Mouse (Mus musculus): ENCODE measurements around the gene Copg1. TPM values are rescaled to one million over a fixed set of nuclear protein-coding genes. Genes with fewer than 3 reads are reported as not detected.

The Copg1 gene
- polyA plus RNA-seq, 1 experiment from 2014 or later, result 185 TPM

- no peaks in the 10 kb centered on the region for H3K9me3 ChIP-seq (ENCODE audit: control insufficient read depth, low read length)
- H3K36me3 ChIP-seq (ENCODE audit: control insufficient read depth, insufficient read depth, low read length), result peaks cover 62% of the 10 kb centered on the region
- WGBS, result 2% methylated on average over 35 of the region's 35 CpGs
- DNase-seq (peak; percentile 63), ATAC-seq (ENCODE audit: low FRiP score, low TSS enrichment) (peak; percentile 54)
- peak overlapping the region; percentile 85 for H3K27ac ChIP-seq (replicated peaks; ENCODE audit: low read depth, low read length)
- peaks cover 11% of the 10 kb centered on the region for H3K4me1 ChIP-seq (ENCODE audit: control insufficient read depth, insufficient read depth, low read length)
- H3K27me3 ChIP-seq (ENCODE audit: control insufficient read depth, insufficient read depth, low read length), result no peaks in the 10 kb centered on the region
- peak overlapping the region; percentile 84 for H3K9ac ChIP-seq (replicated peaks; ENCODE audit: low read length)
- peak overlapping the region; percentile 89 for H3K4me2 ChIP-seq (ENCODE audit: low read length)
- H3K4me3 ChIP-seq (replicated peaks; ENCODE audit: low read depth, low read length), result peak overlapping the region; percentile 68
These were observed 26.9 kb downstream of the Copg1 start for GRCm38 (mm10) chr6:87914326-87915102.

GRCm38 (mm10) chr6:87915939-87916338 is 28.3 kb downstream of the Copg1 start:
- WGBS, result 93% methylated on average over 5 of the region's 5 CpGs
- no peak overlapping the region for H3K9ac ChIP-seq (replicated peaks; ENCODE audit: low read length)

GRCm38 (mm10) chr6:87921201-87921600 is 33.6 kb downstream of the Copg1 start:
- no peaks in the 10 kb centered on the region for H3K9me3 ChIP-seq (ENCODE audit: control insufficient read depth, low read length)
- H3K27me3 ChIP-seq (ENCODE audit: control insufficient read depth, insufficient read depth, low read length), result no peaks in the 10 kb centered on the region
- H3K4me2 ChIP-seq (ENCODE audit: low read length), result no peak overlapping the region
- ATAC-seq (ENCODE audit: low FRiP score, low TSS enrichment) (no peak), DNase-seq (no peak)
- no peak overlapping the region for H3K27ac ChIP-seq (replicated peaks; ENCODE audit: low read depth, low read length)
- H3K9ac ChIP-seq (replicated peaks; ENCODE audit: low read length), result no peak overlapping the region
- 93% methylated on average over 4 of the region's 4 CpGs for WGBS
- H3K36me3 ChIP-seq (ENCODE audit: control insufficient read depth, insufficient read depth, low read length), result peaks cover 67% of the 10 kb centered on the region
- no peaks in the 10 kb centered on the region for H3K4me1 ChIP-seq (ENCODE audit: control insufficient read depth, insufficient read depth, low read length)
- H3K4me3 ChIP-seq (replicated peaks; ENCODE audit: low read depth, low read length), result no peak overlapping the region

More at GRCm38 (mm10) chr6:87915939-87916338, 28.3 kb downstream of the Copg1 start:
- DNase-seq (no peak), ATAC-seq (ENCODE audit: low FRiP score, low TSS enrichment) (no peak)
- H3K9me3 ChIP-seq (ENCODE audit: control insufficient read depth, low read length), result no peaks in the 10 kb centered on the region
- H3K4me2 ChIP-seq (ENCODE audit: low read length), result no peak overlapping the region
- H3K36me3 ChIP-seq (ENCODE audit: control insufficient read depth, insufficient read depth, low read length), result peaks cover 50% of the 10 kb centered on the region
- no peak overlapping the region for H3K27ac ChIP-seq (replicated peaks; ENCODE audit: low read depth, low read length)
- peaks cover 11% of the 10 kb centered on the region for H3K4me1 ChIP-seq (ENCODE audit: control insufficient read depth, insufficient read depth, low read length)
- H3K4me3 ChIP-seq (replicated peaks; ENCODE audit: low read depth, low read length), result no peak overlapping the region
- no peaks in the 10 kb centered on the region for H3K27me3 ChIP-seq (ENCODE audit: control insufficient read depth, insufficient read depth, low read length)

GRCm38 (mm10) chr6:87923624-87924023 is 36.0 kb downstream of the Copg1 start:
- no peaks in the 10 kb centered on the region for H3K27me3 ChIP-seq (ENCODE audit: control insufficient read depth, insufficient read depth, low read length)
- H3K4me3 ChIP-seq (replicated peaks; ENCODE audit: low read depth, low read length), result no peak overlapping the region
- 93% methylated on average over 1 of the region's 1 CpGs for WGBS
- no peak for ATAC-seq (ENCODE audit: low FRiP score, low TSS enrichment)
- H3K27ac ChIP-seq (replicated peaks; ENCODE audit: low read depth, low read length), result no peak overlapping the region
- no peak for DNase-seq
- no peaks in the 10 kb centered on the region for H3K9me3 ChIP-seq (ENCODE audit: control insufficient read depth, low read length)
- H3K4me2 ChIP-seq (ENCODE audit: low read length), result no peak overlapping the region
- H3K4me1 ChIP-seq (ENCODE audit: control insufficient read depth, insufficient read depth, low read length), result no peaks in the 10 kb centered on the region
- H3K9ac ChIP-seq (replicated peaks; ENCODE audit: low read length), result no peak overlapping the region
- H3K36me3 ChIP-seq (ENCODE audit: control insufficient read depth, insufficient read depth, low read length), result peaks cover 61% of the 10 kb centered on the region

GRCm38 (mm10) chr6:87935037-87935436 is 47.4 kb downstream of the Copg1 start:
- H3K27ac ChIP-seq (replicated peaks; ENCODE audit: low read depth, low read length), result no peak overlapping the region
- peaks cover 3% of the 10 kb centered on the region; the same call in 1 of the 2 replicates for H3K4me1 ChIP-seq (ENCODE audit: control insufficient read depth, insufficient read depth, low read length)
- ATAC-seq (ENCODE audit: low FRiP score, low TSS enrichment) (no peak), DNase-seq (no peak)
- H3K36me3 ChIP-seq (ENCODE audit: control insufficient read depth, insufficient read depth, low read length), result peaks cover 47% of the 10 kb centered on the region
- H3K4me2 ChIP-seq (ENCODE audit: low read length), result no peak overlapping the region
- no peaks in the 10 kb centered on the region for H3K9me3 ChIP-seq (ENCODE audit: control insufficient read depth, low read length)
- H3K27me3 ChIP-seq (ENCODE audit: control insufficient read depth, insufficient read depth, low read length), result no peaks in the 10 kb centered on the region
- H3K9ac ChIP-seq (replicated peaks; ENCODE audit: low read length), result no peak overlapping the region
- no peak overlapping the region for H3K4me3 ChIP-seq (replicated peaks; ENCODE audit: low read depth, low read length)
- WGBS, result 90% methylated on average over 5 of the region's 5 CpGs

GRCm38 (mm10) chr6:87937178-87937788 is 49.7 kb downstream of the Copg1 start:
- 35% methylated on average over 19 of the region's 19 CpGs for WGBS

GRCm38 (mm10) chr6:87938941-87939340 is 51.3 kb downstream of the Copg1 start:
- Histone ChIP-seq H3K9me3 (ENCODE audit: control insufficient read depth, low read length) (no peaks in the 10 kb centered on the region), H3K27me3 (ENCODE audit: control insufficient read depth, insufficient read depth, low read length) (no peaks in the 10 kb centered on the region), H3K4me3 (replicated peaks; ENCODE audit: low read depth, low read length) (no peak overlapping the region), H3K27ac (replicated peaks; ENCODE audit: low read depth, low read length) (no peak overlapping the region), H3K9ac (replicated peaks; ENCODE audit: low read length) (no peak overlapping the region), H3K4me2 (ENCODE audit: low read length) (no peak overlapping the region), H3K36me3 (ENCODE audit: control insufficient read depth, insufficient read depth, low read length) (peaks cover 27% of the 10 kb centered on the region), H3K4me1 (ENCODE audit: control insufficient read depth, insufficient read depth, low read length) (peaks cover 3% of the 10 kb centered on the region; the same call in 1 of the 2 replicates)
- 79% methylated on average over 3 of the region's 3 CpGs for WGBS
- DNase-seq, result no peak
- ATAC-seq (ENCODE audit: low FRiP score, low TSS enrichment), result no peak

More at GRCm38 (mm10) chr6:87937178-87937788, 49.7 kb downstream of the Copg1 start:
- H3K36me3 ChIP-seq (ENCODE audit: control insufficient read depth, insufficient read depth, low read length), result peaks cover 40% of the 10 kb centered on the region
- H3K27ac ChIP-seq (replicated peaks; ENCODE audit: low read depth, low read length), result peak overlapping the region; percentile 57; the same call in 1 of the 2 replicates
- H3K4me2 ChIP-seq (ENCODE audit: low read length), result no peak overlapping the region
- H3K27me3 ChIP-seq (ENCODE audit: control insufficient read depth, insufficient read depth, low read length), result no peaks in the 10 kb centered on the region
- no peaks in the 10 kb centered on the region for H3K9me3 ChIP-seq (ENCODE audit: control insufficient read depth, low read length)
- DNase-seq, result peak; percentile 75
- ATAC-seq (ENCODE audit: low FRiP score, low TSS enrichment), result peak; percentile 70
- H3K4me1 ChIP-seq (ENCODE audit: control insufficient read depth, insufficient read depth, low read length), result peaks cover 3% of the 10 kb centered on the region; the same call in 1 of the 2 replicates
- no peak overlapping the region for H3K4me3 ChIP-seq (replicated peaks; ENCODE audit: low read depth, low read length)
- H3K9ac ChIP-seq (replicated peaks; ENCODE audit: low read length), result 0 out of 2 replicates have a peak overlapping the region, but pooled peaks have one; percentile 0

- no peaks in the 10 kb centered on the region for H3K9me3 ChIP-seq (ENCODE audit: control insufficient read depth, low read length)
- H3K9ac ChIP-seq (replicated peaks; ENCODE audit: low read length), result no peak overlapping the region
- H3K4me3 ChIP-seq (replicated peaks; ENCODE audit: low read depth, low read length), result no peak overlapping the region
- ATAC-seq (ENCODE audit: low FRiP score, low TSS enrichment), result no peak
- peaks cover 3% of the 10 kb centered on the region; the same call in 1 of the 2 replicates for H3K4me1 ChIP-seq (ENCODE audit: control insufficient read depth, insufficient read depth, low read length)
- H3K27me3 ChIP-seq (ENCODE audit: control insufficient read depth, insufficient read depth, low read length), result no peaks in the 10 kb centered on the region
- H3K27ac ChIP-seq (replicated peaks; ENCODE audit: low read depth, low read length), result no peak overlapping the region
- no peak overlapping the region for H3K4me2 ChIP-seq (ENCODE audit: low read length)
- H3K36me3 ChIP-seq (ENCODE audit: control insufficient read depth, insufficient read depth, low read length), result no peaks in the 10 kb centered on the region
- 87% methylated on average over 7 of the region's 7 CpGs for WGBS
- DNase-seq, result no peak
These were observed 54.6 kb downstream of the Copg1 start for GRCm38 (mm10) chr6:87942179-87942578.

Measured in midbrain, embryonic 14.5 days (tissue).